Comparison of ENCODE assay signal across 36 mouse cellular contexts in genomic region chr11:90681171-90681570, GRCm38 (mm10).
"Had no signal": no experiment of that assay in that cellular context is flagged by ENCODE, and none has a peak within 500 bp of the region (broad histone marks: within the 10 kb centered on the region; RNA-seq: fewer than 3 reads in every experiment).

No protein-coding gene starts in this region.

- DNase-seq: heart, adult 18-20 months; heart, adult 2 months; heart, postnatal 10 days; heart, postnatal 14 days; heart, postnatal 36 days; heart, postnatal 4 days; kidney, adult 11 months; kidney, adult 18-20 months; kidney, adult 2 months; kidney, adult 8-10 months; kidney, adult 9 months; kidney, postnatal 10 days; kidney, postnatal 14 days; kidney, postnatal 25 days; kidney, postnatal 36 days; kidney, postnatal 4 days; layer of hippocampus, adult 9-11 months; layer of hippocampus, postnatal 36 days had no signal

- H3K4me2 ChIP-seq: heart, embryonic 11.5 days; heart, embryonic 12.5 days; heart, embryonic 13.5 days; heart, embryonic 15.5 days; hindbrain, embryonic 12.5 days; hindbrain, embryonic 13.5 days; hindbrain, embryonic 14.5 days; hindbrain, embryonic 15.5 days; intestine, embryonic 15.5 days; kidney, embryonic 15.5 days had no signal

- H3K27me3 ChIP-seq: heart, embryonic 12.5 days; heart, embryonic 13.5 days; heart, embryonic 15.5 days; hindbrain, embryonic 12.5 days; hindbrain, embryonic 13.5 days; hindbrain, embryonic 15.5 days; intestine, embryonic 15.5 days; kidney, embryonic 15.5 days had no signal

- H3K4me1 ChIP-seq: hindbrain, embryonic 12.5 days; hindbrain, embryonic 13.5 days; hindbrain, embryonic 15.5 days; intestine, embryonic 15.5 days had no signal

- H3K9me3 ChIP-seq: heart, embryonic 12.5 days; heart, embryonic 13.5 days; heart, embryonic 15.5 days; hindbrain, embryonic 10.5 days; hindbrain, embryonic 12.5 days; hindbrain, embryonic 13.5 days; hindbrain, embryonic 15.5 days; intestine, embryonic 15.5 days; kidney, embryonic 15.5 days had no signal

- H3K4me3 ChIP-seq: heart, adult 2 months; heart, embryonic 12.5 days; heart, embryonic 13.5 days; heart, embryonic 15.5 days; hindbrain, embryonic 10.5 days; hindbrain, embryonic 12.5 days; hindbrain, embryonic 13.5 days; hindbrain, embryonic 15.5 days; intestine, embryonic 15.5 days; kidney, embryonic 15.5 days; layer of hippocampus, adult 2 months had no signal

- ATAC-seq: hindbrain, embryonic 16.5 days; hindbrain, postnatal 0 days; inflammation-experienced regulatory T-cells, adult 6 months; intestine, embryonic 15.5 days; intestine, embryonic 16.5 days; intestine, postnatal 0 days had no signal

- H3K9ac ChIP-seq: heart, embryonic 12.5 days; heart, embryonic 13.5 days; heart, embryonic 15.5 days; hindbrain, embryonic 12.5 days; hindbrain, embryonic 13.5 days; hindbrain, embryonic 14.5 days; hindbrain, embryonic 15.5 days; intestine, embryonic 15.5 days; kidney, embryonic 15.5 days had no signal

- H3K27ac ChIP-seq: heart, adult 2 months; heart, embryonic 13.5 days; heart, embryonic 15.5 days; hindbrain, embryonic 10.5 days; hindbrain, embryonic 12.5 days; hindbrain, embryonic 13.5 days; hindbrain, embryonic 14.5 days; hindbrain, embryonic 15.5 days; hindbrain, postnatal 0 days; intestine, embryonic 15.5 days; kidney, embryonic 15.5 days; kidney, postnatal 0 days; layer of hippocampus, adult 2 months had no signal

- H3K36me3 ChIP-seq: hindbrain, embryonic 12.5 days; hindbrain, embryonic 13.5 days; hindbrain, embryonic 15.5 days had no signal
